Mouse (Mus musculus) neural tube, embryonic 13.5 days (tissue): ENCODE data around the gene 0610030E20Rik. TPM values are rescaled to one million over a fixed set of nuclear protein-coding genes. Genes with fewer than 3 reads are reported as not detected.

Source experiments
- ATAC-seq: fragments of 200-750 bp; cut with Nextera tagmentation; 2 replicates; pipeline ENCODE4 v1.8.0; 2017; ENCODE audit warnings: low read depth, mild to moderate bottlenecking, moderate TSS enrichment, moderate library complexity
- H3K27ac ChIP-seq: fragments of 300-500 bp; sonication (generic); replicated peaks from 2 replicates; pipeline ENCODE4 v1.5.1; 2015; ENCODE audit warnings: moderate library complexity, mild to moderate bottlenecking, inconsistent platforms
- H3K27me3 ChIP-seq: fragments of 300-500 bp; sonication (generic); 2 replicates; pipeline ENCODE4 v1.6.1; 2015; ENCODE audit warnings: mild to moderate bottlenecking, inconsistent platforms
- H3K36me3 ChIP-seq: fragments of 300-500 bp; sonication (generic); 2 replicates; pipeline ENCODE4 v1.6.1; 2015; ENCODE audit warnings: mild to moderate bottlenecking, inconsistent platforms
- H3K4me1 ChIP-seq: fragments of 300-500 bp; sonication (generic); replicated peaks from 2 replicates; pipeline ENCODE4 v1.6.1; 2015; ENCODE audit warnings: inconsistent platforms
- H3K4me2 ChIP-seq: fragments of 300-500 bp; sonication (generic); 2 replicates; pipeline ENCODE4 v1.6.1; 2015; ENCODE audit warnings: inconsistent platforms, mild to moderate bottlenecking, moderate library complexity
- H3K4me3 ChIP-seq: fragments of 300-500 bp; sonication (generic); 2 replicates; pipeline ENCODE4 v1.5.1; 2015; ENCODE audit warnings: mild to moderate bottlenecking, inconsistent platforms
- H3K9ac ChIP-seq: fragments of 300-500 bp; sonication (generic); 2 replicates; pipeline ENCODE4 v1.6.1; 2015; ENCODE audit warnings: moderate library complexity, mild to moderate bottlenecking, inconsistent platforms
- H3K9me3 ChIP-seq: fragments of 300-500 bp; sonication (generic); 2 replicates; pipeline ENCODE4 v1.6.1; 2016; ENCODE audit warnings: inconsistent platforms
- WGBS: fragments of 180-500 bp; shearing (Covaris S2); methylation state at CpG from one replicate; pipeline ENCODE4 v1.1.7; 2015; 5-methylcytosine and 5-hydroxymethylcytosine counted together
- polyA plus RNA-seq: library from polyadenylated mRNA; unstranded; fragments of >200 nt; fragmentation: Nextera tagmentation; extraction: Ambion mirVana; gene quantifications from 2 replicates; pipeline ENCODE4 v1.2.1, GENCODE M21; 2015

0610030E20Rik gene
- polyA plus RNA-seq, 1 experiment from 2014 or later: 19.3 TPM

- 76% methylated on average over 6 of the region's 6 CpGs for WGBS
- Histone ChIP-seq H3K4me3 (no peak overlapping the region), H3K36me3 (peaks cover 96% of the 10 kb centered on the region), H3K4me1 (no peaks in the 10 kb centered on the region), H3K4me2 (no peak overlapping the region), H3K27ac (no peak overlapping the region), H3K9ac (no peak overlapping the region), H3K9me3 (no peaks in the 10 kb centered on the region), H3K27me3 (no peaks in the 10 kb centered on the region)
- ATAC-seq: no peak
These were observed 20.8 kb upstream of the 0610030E20Rik start for GRCm38 (mm10) chr6:72326274-72326673.

- no peak overlapping the region for H3K9ac ChIP-seq
These were observed 18.1 kb upstream of the 0610030E20Rik start for GRCm38 (mm10) chr6:72329019-72329418.

GRCm38 (mm10) chr6:72330133-72330532 is 17.0 kb upstream of the 0610030E20Rik start:
- H3K4me3 ChIP-seq: no peak overlapping the region
- H3K27ac ChIP-seq: no peak overlapping the region
- no peaks in the 10 kb centered on the region for H3K27me3 ChIP-seq
- 94% methylated on average over 4 of the region's 4 CpGs for WGBS
- no peaks in the 10 kb centered on the region for H3K9me3 ChIP-seq
- no peaks in the 10 kb centered on the region for H3K4me1 ChIP-seq
- no peak overlapping the region for H3K4me2 ChIP-seq
- H3K36me3 ChIP-seq: peaks cover 96% of the 10 kb centered on the region
- ATAC-seq: no peak
- no peak overlapping the region for H3K9ac ChIP-seq

More at GRCm38 (mm10) chr6:72329019-72329418, 18.1 kb upstream of the 0610030E20Rik start:
- 94% methylated on average over 5 of the region's 5 CpGs for WGBS
- Histone ChIP-seq H3K27ac (no peak overlapping the region), H3K36me3 (peaks cover 96% of the 10 kb centered on the region), H3K4me1 (no peaks in the 10 kb centered on the region), H3K4me2 (no peak overlapping the region), H3K9me3 (no peaks in the 10 kb centered on the region), H3K4me3 (no peak overlapping the region), H3K27me3 (no peaks in the 10 kb centered on the region)
- no peak for ATAC-seq

- Histone ChIP-seq H3K36me3 (peaks cover 96% of the 10 kb centered on the region), H3K4me2 (no peak overlapping the region), H3K9ac (no peak overlapping the region), H3K27ac (no peak overlapping the region), H3K4me3 (no peak overlapping the region), H3K4me1 (no peaks in the 10 kb centered on the region), H3K27me3 (no peaks in the 10 kb centered on the region), H3K9me3 (no peaks in the 10 kb centered on the region)
- 82% methylated on average over 5 of the region's 5 CpGs for WGBS
- no peak for ATAC-seq
These were observed 14.0 kb upstream of the 0610030E20Rik start for GRCm38 (mm10) chr6:72333111-72333510.

GRCm38 (mm10) chr6:72340481-72340880 is 6.6 kb upstream of the 0610030E20Rik start:
- Histone ChIP-seq H3K4me2 (no peak overlapping the region), H3K27me3 (no peaks in the 10 kb centered on the region), H3K4me3 (no peak overlapping the region), H3K4me1 (peaks cover 15% of the 10 kb centered on the region), H3K27ac (no peak overlapping the region), H3K9me3 (no peaks in the 10 kb centered on the region), H3K36me3 (peaks cover 43% of the 10 kb centered on the region), H3K9ac (no peak overlapping the region)
- no peak for ATAC-seq
- WGBS: 74% methylated on average over 2 of the region's 2 CpGs

- Histone ChIP-seq H3K27me3 (no peaks in the 10 kb centered on the region), H3K36me3 (peaks cover 12% of the 10 kb centered on the region), H3K4me3 (peak overlapping the region; percentile 85), H3K4me1 (peaks cover 42% of the 10 kb centered on the region), H3K9ac (peak overlapping the region; percentile 85), H3K9me3 (no peaks in the 10 kb centered on the region), H3K27ac (peak overlapping the region; percentile 74), H3K4me2 (peak overlapping the region; percentile 85)
- peak; percentile 57 for ATAC-seq
- under 1% methylated on average over 41 of the region's 42 CpGs for WGBS
These were observed 2.6 kb upstream of the 0610030E20Rik start for GRCm38 (mm10) chr6:72344396-72345073.

- Histone ChIP-seq H3K4me1 (peaks cover 42% of the 10 kb centered on the region), H3K9me3 (no peaks in the 10 kb centered on the region), H3K36me3 (peaks cover 18% of the 10 kb centered on the region), H3K9ac (peak within 1 kb of the TSS; percentile 85), H3K4me2 (peak within 1 kb of the TSS; percentile 85), H3K27me3 (no peaks in the 10 kb centered on the region), H3K4me3 (peak within 1 kb of the TSS; percentile 85), H3K27ac (peak within 1 kb of the TSS; percentile 76)
- under 1% methylated on average over 30 of the region's 30 CpGs for WGBS
- ATAC-seq: peak; percentile 84
These were observed 2.0 kb upstream of the 0610030E20Rik start, which contains the start of gene Usp39 for GRCm38 (mm10) chr6:72345074-72345567. Usp39 (minus strand) TSS chr6:72345184.

- Histone ChIP-seq H3K4me1 (peaks cover 42% of the 10 kb centered on the region), H3K4me3 (peak overlapping the region; percentile 85), H3K36me3 (peaks cover 22% of the 10 kb centered on the region), H3K9me3 (no peaks in the 10 kb centered on the region), H3K27me3 (no peaks in the 10 kb centered on the region), H3K9ac (peak overlapping the region; percentile 85), H3K4me2 (peak overlapping the region; percentile 85), H3K27ac (no peak overlapping the region)
- no peak for ATAC-seq
- WGBS: 55% methylated on average over 6 of the region's 6 CpGs
These were observed 1.5 kb upstream of the 0610030E20Rik start for GRCm38 (mm10) chr6:72345633-72346032.

- Histone ChIP-seq H3K4me1 (peaks cover 42% of the 10 kb centered on the region), H3K27ac (no peak overlapping the region), H3K4me3 (peak overlapping the region; percentile 90; the same call in 1 of the 2 replicates), H3K27me3 (no peaks in the 10 kb centered on the region), H3K36me3 (peaks cover 28% of the 10 kb centered on the region), H3K9ac (no peak overlapping the region), H3K9me3 (no peaks in the 10 kb centered on the region), H3K4me2 (no peak overlapping the region)
- ATAC-seq: no peak
- WGBS: 88% methylated on average over 4 of the region's 4 CpGs
These were observed 856 bp upstream of the 0610030E20Rik start for GRCm38 (mm10) chr6:72346261-72346660.

- peak overlapping the region; percentile 90 for H3K4me3 ChIP-seq
- no peaks in the 10 kb centered on the region for H3K9me3 ChIP-seq
- ATAC-seq: no peak
- no peaks in the 10 kb centered on the region for H3K27me3 ChIP-seq
- H3K4me1 ChIP-seq: peaks cover 41% of the 10 kb centered on the region
- 81% methylated on average over 10 of the region's 10 CpGs for WGBS
- peaks cover 28% of the 10 kb centered on the region for H3K36me3 ChIP-seq
- peak overlapping the region; percentile 96 for H3K9ac ChIP-seq
- peak overlapping the region; percentile 96 for H3K4me2 ChIP-seq
- no peak overlapping the region for H3K27ac ChIP-seq
These were observed 1.3 kb downstream of the 0610030E20Rik start for GRCm38 (mm10) chr6:72348411-72348810.

- Histone ChIP-seq H3K27me3 (no peaks in the 10 kb centered on the region), H3K4me3 (no peak overlapping the region), H3K4me1 (peaks cover 39% of the 10 kb centered on the region), H3K27ac (no peak overlapping the region), H3K36me3 (peaks cover 28% of the 10 kb centered on the region), H3K9ac (no peak overlapping the region), H3K9me3 (no peaks in the 10 kb centered on the region), H3K4me2 (no peak overlapping the region)
- WGBS: 90% methylated on average over 2 of the region's 2 CpGs
- no peak for ATAC-seq
These were observed 3.1 kb downstream of the 0610030E20Rik start for GRCm38 (mm10) chr6:72350214-72350613.

- H3K4me2 ChIP-seq: no peak overlapping the region
- no peaks in the 10 kb centered on the region for H3K27me3 ChIP-seq
- H3K36me3 ChIP-seq: peaks cover 33% of the 10 kb centered on the region
- H3K27ac ChIP-seq: no peak overlapping the region
- H3K4me1 ChIP-seq: peaks cover 40% of the 10 kb centered on the region
- no peaks in the 10 kb centered on the region for H3K9me3 ChIP-seq
- no peak overlapping the region for H3K4me3 ChIP-seq
- 81% methylated on average over 5 of the region's 5 CpGs for WGBS
- no peak overlapping the region for H3K9ac ChIP-seq
- ATAC-seq: no peak
These were observed 5.7 kb downstream of the 0610030E20Rik start for GRCm38 (mm10) chr6:72352636-72353405.
